Mouse (Mus musculus) midbrain, embryonic 16.5 days (tissue): ENCODE measurements around the gene Ece1. TPM values are rescaled to one million over a fixed set of nuclear protein-coding genes. Genes with fewer than 3 reads are reported as not detected.

ENCODE experiments used
- ATAC-seq: fragments of 200-750 bp; cut with Nextera tagmentation; 2 replicates; pipeline ENCODE4 v1.8.0; 2017; ENCODE audit warnings: moderate TSS enrichment
- H3K27ac ChIP-seq: fragments of 300-500 bp; sonication (generic); 2 replicates; pipeline ENCODE4 v1.5.1; 2014; ENCODE audit warnings: mild to moderate bottlenecking, low read length, mixed read lengths
- H3K27me3 ChIP-seq: fragments of 300-500 bp; sonication (generic); 2 replicates; pipeline ENCODE4 v1.6.1; 2014; ENCODE audit warnings: low read depth, low read length, mixed read lengths; ENCODE audit not compliant: control insufficient read depth, insufficient read depth
- H3K36me3 ChIP-seq: fragments of 300-500 bp; sonication (generic); 2 replicates; pipeline ENCODE4 v1.6.1; 2014; ENCODE audit warnings: mild to moderate bottlenecking, low read length, moderate library complexity, mixed read lengths; ENCODE audit not compliant: control insufficient read depth, insufficient read depth
- H3K4me1 ChIP-seq: fragments of 300-500 bp; sonication (generic); 2 replicates; pipeline ENCODE4 v1.6.1; 2014; ENCODE audit warnings: mild to moderate bottlenecking, low read length, mixed read lengths; ENCODE audit not compliant: control insufficient read depth, insufficient read depth
- H3K4me2 ChIP-seq: fragments of 300-500 bp; sonication (generic); 2 replicates; pipeline ENCODE4 v1.6.1; 2014; ENCODE audit warnings: mild to moderate bottlenecking, low read length, mixed read lengths
- H3K4me3 ChIP-seq: fragments of 300-500 bp; sonication (generic); 2 replicates; pipeline ENCODE4 v1.5.1; 2014; ENCODE audit warnings: low read depth, mild to moderate bottlenecking, low read length, moderate library complexity, mixed read lengths
- H3K9ac ChIP-seq: fragments of 300-500 bp; sonication (generic); 2 replicates; pipeline ENCODE4 v1.6.1; 2014; ENCODE audit warnings: low read depth, low read length, mixed read lengths
- H3K9me3 ChIP-seq: fragments of 300-500 bp; sonication (generic); replicated peaks from 2 replicates; pipeline ENCODE4 v1.6.1; 2014; ENCODE audit warnings: mild to moderate bottlenecking, low read length, mixed read lengths; ENCODE audit not compliant: control insufficient read depth, poor library complexity, severe bottlenecking
- WGBS: fragments of 180-500 bp; shearing (Covaris S2); extraction: QIAGEN DNeasy Blood & Tissue Kit; methylation state at CpG from one replicate; pipeline ENCODE4 v1.1.7; 2014; 5-methylcytosine and 5-hydroxymethylcytosine counted together
- polyA plus RNA-seq: library from polyadenylated mRNA; unstranded; fragments of >200 nt; fragmentation: Nextera tagmentation; extraction: Ambion mirVana; gene quantifications from 2 replicates; pipeline ENCODE4 v1.2.1, GENCODE M21; 2015

The Ece1 gene
- polyA plus RNA-seq, result 20.8 and 21.3 TPM in 2 replicates

GRCm38 (mm10) chr4:137862019-137862418, at the start of gene Ece1:
Gene Ece1, plus strand, starts transcription at chr4:137862237.
- Histone ChIP-seq H3K4me2 (peak within 1 kb of the TSS; percentile 83), H3K4me3 (peak within 1 kb of the TSS; percentile 77), H3K9ac (peak within 1 kb of the TSS; percentile 87), H3K27ac (peak within 1 kb of the TSS; percentile 53; the same call in 1 of the 2 replicates), H3K4me1 (peaks cover 42% of the 10 kb centered on the region), H3K36me3 (no peaks in the 10 kb centered on the region), H3K27me3 (no peaks in the 10 kb centered on the region), H3K9me3 (no peaks in the 10 kb centered on the region)
- ATAC-seq, result peak; percentile 91
- WGBS, result under 1% methylated on average over 32 of the region's 37 CpGs

- 64% methylated on average over 13 of the region's 13 CpGs for WGBS
- no peak for ATAC-seq
- Histone ChIP-seq H3K9ac (no peak overlapping the region), H3K27me3 (no peaks in the 10 kb centered on the region), H3K27ac (0 out of 2 replicates have a peak overlapping the region, but pooled peaks have one; percentile 9), H3K4me1 (peaks cover 5% of the 10 kb centered on the region), H3K4me2 (no peak overlapping the region), H3K36me3 (no peaks in the 10 kb centered on the region), H3K4me3 (no peak overlapping the region), H3K9me3 (no peaks in the 10 kb centered on the region)
These were observed 48.9 kb upstream of the Ece1 start for GRCm38 (mm10) chr4:137812946-137813708.

- Histone ChIP-seq H3K27me3 (no peaks in the 10 kb centered on the region), H3K4me1 (peaks cover 5% of the 10 kb centered on the region), H3K9ac (no peak overlapping the region), H3K4me2 (no peak overlapping the region), H3K4me3 (no peak overlapping the region), H3K9me3 (no peaks in the 10 kb centered on the region), H3K36me3 (no peaks in the 10 kb centered on the region), H3K27ac (no peak overlapping the region)
- WGBS, result 82% methylated on average over 7 of the region's 7 CpGs
- no peak for ATAC-seq
These were observed 47.9 kb upstream of the Ece1 start for GRCm38 (mm10) chr4:137814140-137814539.

- Histone ChIP-seq H3K9ac (no peak overlapping the region), H3K4me3 (no peak overlapping the region), H3K27me3 (no peaks in the 10 kb centered on the region), H3K36me3 (no peaks in the 10 kb centered on the region), H3K27ac (no peak overlapping the region), H3K9me3 (no peaks in the 10 kb centered on the region), H3K4me2 (no peak overlapping the region), H3K4me1 (peaks cover 5% of the 10 kb centered on the region)
- ATAC-seq, result no peak
- 83% methylated on average over 3 of the region's 3 CpGs for WGBS
These were observed 46.6 kb upstream of the Ece1 start for GRCm38 (mm10) chr4:137815473-137815872.

GRCm38 (mm10) chr4:137816216-137816615, 45.8 kb upstream of the Ece1 start:
- Histone ChIP-seq H3K27me3 (no peaks in the 10 kb centered on the region), H3K4me3 (no peak overlapping the region), H3K9me3 (no peaks in the 10 kb centered on the region), H3K36me3 (no peaks in the 10 kb centered on the region), H3K4me1 (peaks cover 5% of the 10 kb centered on the region), H3K9ac (no peak overlapping the region), H3K4me2 (no peak overlapping the region), H3K27ac (no peak overlapping the region)
- WGBS, result 80% methylated on average over 7 of the region's 7 CpGs
- ATAC-seq, result no peak

GRCm38 (mm10) chr4:137818341-137818740, 43.7 kb upstream of the Ece1 start:
- no peaks in the 10 kb centered on the region for H3K27me3 ChIP-seq
- peaks cover 2% of the 10 kb centered on the region; the same call in 1 of the 2 replicates for H3K4me1 ChIP-seq
- H3K4me3 ChIP-seq, result no peak overlapping the region
- H3K27ac ChIP-seq, result no peak overlapping the region
- no peaks in the 10 kb centered on the region for H3K36me3 ChIP-seq
- H3K9ac ChIP-seq, result no peak overlapping the region
- ATAC-seq, result no peak
- WGBS, result 85% methylated on average over 3 of the region's 3 CpGs
- no peaks in the 10 kb centered on the region for H3K9me3 ChIP-seq
- H3K4me2 ChIP-seq, result no peak overlapping the region

GRCm38 (mm10) chr4:137819487-137819886, 42.5 kb upstream of the Ece1 start:
- Histone ChIP-seq H3K4me1 (no peaks in the 10 kb centered on the region; the same call in 1 of the 2 replicates), H3K9me3 (no peaks in the 10 kb centered on the region), H3K27me3 (no peaks in the 10 kb centered on the region), H3K27ac (no peak overlapping the region), H3K9ac (no peak overlapping the region), H3K4me2 (no peak overlapping the region), H3K4me3 (no peak overlapping the region), H3K36me3 (no peaks in the 10 kb centered on the region)
- ATAC-seq, result no peak
- 35% methylated on average over 2 of the region's 2 CpGs for WGBS

- no peak overlapping the region for H3K9ac ChIP-seq
- no peak overlapping the region for H3K4me2 ChIP-seq
- H3K4me1 ChIP-seq, result no peaks in the 10 kb centered on the region; the same call in 1 of the 2 replicates
- no peak for ATAC-seq
- no peak overlapping the region for H3K4me3 ChIP-seq
- 64% methylated on average over 3 of the region's 3 CpGs for WGBS
- no peaks in the 10 kb centered on the region for H3K27me3 ChIP-seq
- H3K27ac ChIP-seq, result no peak overlapping the region
- no peaks in the 10 kb centered on the region for H3K36me3 ChIP-seq
- H3K9me3 ChIP-seq, result no peaks in the 10 kb centered on the region
These were observed 41.3 kb upstream of the Ece1 start for GRCm38 (mm10) chr4:137820721-137821120.

- H3K36me3 ChIP-seq, result no peaks in the 10 kb centered on the region
- no peaks in the 10 kb centered on the region for H3K9me3 ChIP-seq
- H3K27ac ChIP-seq, result no peak overlapping the region
- H3K9ac ChIP-seq, result no peak overlapping the region
- H3K27me3 ChIP-seq, result no peaks in the 10 kb centered on the region
- H3K4me3 ChIP-seq, result no peak overlapping the region
- WGBS, result 86% methylated on average over 5 of the region's 5 CpGs
- ATAC-seq, result no peak
- H3K4me2 ChIP-seq, result no peak overlapping the region
- no peaks in the 10 kb centered on the region; the same call in 1 of the 2 replicates for H3K4me1 ChIP-seq
These were observed 39.5 kb upstream of the Ece1 start for GRCm38 (mm10) chr4:137822537-137822936.
